Mouse (Mus musculus) small intestine, adult 2 months (tissue): ENCODE results near the gene Unc45a. TPM values are rescaled to one million over a fixed set of nuclear protein-coding genes. Genes with fewer than 3 reads are reported as not detected.

ENCODE experiments used
- H3K27ac ChIP-seq: fragments of 200-500 bp; 2 replicates; pipeline ENCODE4 v1.5.1; 2012; ENCODE audit warnings: low read depth, low read length, control low read depth, inconsistent platforms; ENCODE audit not compliant: insufficient read depth
- H3K27me3 ChIP-seq: fragments of 200-500 bp; 2 replicates; pipeline ENCODE4 v1.6.1; 2012; ENCODE audit warnings: mild to moderate bottlenecking, moderate library complexity, low read length, inconsistent platforms; ENCODE audit not compliant: control insufficient read depth, insufficient read depth
- H3K36me3 ChIP-seq: fragments of 200-500 bp; 2 replicates; pipeline ENCODE4 v1.6.1; 2012; ENCODE audit warnings: mild to moderate bottlenecking, low read length, control low read depth, inconsistent platforms; ENCODE audit not compliant: control insufficient read depth, insufficient read depth
- H3K4me1 ChIP-seq: fragments of 200-500 bp; 2 replicates; pipeline ENCODE4 v1.6.1; 2012; ENCODE audit warnings: low read length, inconsistent platforms, mixed read lengths; ENCODE audit not compliant: control insufficient read depth, insufficient read depth, insufficient read length
- H3K4me3 ChIP-seq: fragments of 200-500 bp; 2 replicates; pipeline ENCODE4 v1.5.1; 2012; ENCODE audit warnings: low read depth, mild to moderate bottlenecking, control low read depth, inconsistent platforms, low read length, moderate library complexity
- CTCF ChIP-seq: fragments of 200-500 bp; IDR thresholded peaks from 2 replicates; pipeline ENCODE4 v1.5.1; 2012; ENCODE audit warnings: low read depth, mild to moderate bottlenecking, control low read depth, inconsistent platforms, low read length, moderate library complexity, mixed read lengths; ENCODE audit not compliant: insufficient replicate concordance, insufficient read length; ENCODE audit errors: extremely low read depth
- POLR2A ChIP-seq: fragments of 200-500 bp; IDR thresholded peaks from 2 replicates; pipeline ENCODE4 v1.6.1; 2012; ENCODE audit warnings: low read depth, mild to moderate bottlenecking, control low read depth, inconsistent platforms, low read length, moderate library complexity
- WGBS: fragments of 180-500 bp; shearing (Covaris S2); methylation state at CpG from one replicate; pipeline ENCODE4 v1.1.7; 2018; 5-methylcytosine and 5-hydroxymethylcytosine counted together
- polyA plus RNA-seq: library from polyadenylated mRNA; depleted of rRNA; stranded (reverse); fragments of >200 nt; gene quantifications from 2 replicates; pipeline ENCODE4 v1.2.3, GENCODE M21; 2012

Gene Unc45a
- polyA plus RNA-seq, 1 experiment = 66.6 TPM

- H3K27me3 ChIP-seq = no peaks in the 10 kb centered on the region
- H3K36me3 ChIP-seq = peaks cover 11% of the 10 kb centered on the region
- H3K27ac ChIP-seq = no peak overlapping the region
- TF ChIP-seq CTCF (no peak), POLR2A (no peak)
- peaks cover 3% of the 10 kb centered on the region; the same call in 1 of the 2 replicates for H3K4me1 ChIP-seq
- 85% methylated on average over 9 of the region's 9 CpGs for WGBS
- H3K4me3 ChIP-seq = no peak overlapping the region
These were observed 27.2 kb upstream of the Unc45a start for GRCm38 (mm10) chr7:80368009-80368408.

GRCm38 (mm10) chr7:80367232-80367631 lies 26.4 kb upstream of the Unc45a start:
- Histone ChIP-seq H3K27ac (no peak overlapping the region), H3K4me3 (no peak overlapping the region), H3K36me3 (peaks cover 11% of the 10 kb centered on the region), H3K4me1 (peaks cover 3% of the 10 kb centered on the region; the same call in 1 of the 2 replicates), H3K27me3 (no peaks in the 10 kb centered on the region)
- no peak for TF ChIP-seq POLR2A
- TF ChIP-seq CTCF = no peak
- WGBS = 95% methylated on average over 7 of the region's 7 CpGs

- 84% methylated on average over 2 of the region's 2 CpGs for WGBS
- Histone ChIP-seq H3K36me3 (peaks cover 12% of the 10 kb centered on the region), H3K4me3 (no peak overlapping the region)
These were observed 25.0 kb upstream of the Unc45a start for GRCm38 (mm10) chr7:80365759-80366158.

GRCm38 (mm10) chr7:80360435-80360834 lies 19.6 kb upstream of the Unc45a start:
- TF ChIP-seq POLR2A = no peak
- TF ChIP-seq CTCF = no peak
- H3K27ac ChIP-seq = no peak overlapping the region
- H3K4me1 ChIP-seq = no peaks in the 10 kb centered on the region
- WGBS = 34% methylated on average over 3 of the region's 3 CpGs
- peaks cover 14% of the 10 kb centered on the region for H3K36me3 ChIP-seq
- H3K4me3 ChIP-seq = no peak overlapping the region
- no peaks in the 10 kb centered on the region for H3K27me3 ChIP-seq

More at GRCm38 (mm10) chr7:80365759-80366158, 25.0 kb upstream of the Unc45a start:
- H3K4me1 ChIP-seq = peaks cover 3% of the 10 kb centered on the region; the same call in 1 of the 2 replicates
- no peak overlapping the region for H3K27ac ChIP-seq
- no peak for TF ChIP-seq POLR2A
- no peaks in the 10 kb centered on the region for H3K27me3 ChIP-seq

- WGBS = 69% methylated on average over 4 of the region's 4 CpGs
- H3K36me3 ChIP-seq = peaks cover 8% of the 10 kb centered on the region; the same call in 1 of the 2 replicates
These were observed 17.2 kb upstream of the Unc45a start for GRCm38 (mm10) chr7:80358039-80358438.

DNA sequence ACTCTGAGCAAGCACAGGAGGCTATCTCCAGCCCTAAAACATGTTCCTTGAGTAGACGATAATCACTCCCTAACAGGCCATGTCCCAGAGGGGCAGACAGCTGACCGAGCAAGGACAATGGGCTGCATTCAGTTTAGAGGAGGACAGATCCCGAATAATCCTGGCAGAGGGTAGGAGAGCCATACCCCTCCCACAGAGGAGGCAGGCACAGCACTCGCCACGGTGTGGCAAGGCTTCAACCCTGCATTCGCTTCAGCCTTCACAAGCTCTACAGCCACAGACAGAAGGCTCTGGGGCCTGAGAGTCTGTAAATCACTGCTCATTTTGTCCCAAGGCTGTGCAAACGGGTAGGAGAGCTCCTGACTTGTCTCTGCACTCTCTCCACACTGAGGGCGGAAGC lies 16.4 kb upstream of the Unc45a start:
- no peaks in the 10 kb centered on the region for H3K27me3 ChIP-seq

More at GRCm38 (mm10) chr7:80358039-80358438, 17.2 kb upstream of the Unc45a start:
- Histone ChIP-seq H3K4me3 (no peak overlapping the region), H3K27me3 (no peaks in the 10 kb centered on the region), H3K4me1 (no peaks in the 10 kb centered on the region), H3K27ac (no peak overlapping the region)
- TF ChIP-seq POLR2A (no peak), CTCF (no peak)

DNA sequence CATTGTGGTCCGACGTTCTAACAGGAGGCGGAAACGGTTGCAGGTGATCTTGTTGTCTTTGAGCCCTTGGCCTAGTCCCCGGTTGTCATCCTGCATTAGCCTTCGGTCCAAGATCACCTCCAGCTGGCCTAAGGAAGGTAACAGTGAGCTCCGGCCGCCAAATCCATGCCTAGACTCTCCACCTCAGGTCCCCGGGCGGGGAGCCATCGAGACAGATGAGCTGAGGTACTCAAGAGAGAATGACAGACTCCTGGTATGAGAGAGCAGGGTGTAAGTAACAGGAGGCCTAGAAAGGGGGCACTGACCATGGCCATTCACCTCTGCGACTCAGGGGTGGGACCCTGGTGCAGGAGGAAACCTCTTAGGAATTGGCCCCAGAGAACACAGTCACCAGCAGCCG lies 15.5 kb upstream of the Unc45a start:
- 86% methylated on average over 13 of the region's 13 CpGs for WGBS
- Histone ChIP-seq H3K4me1 (no peaks in the 10 kb centered on the region), H3K27ac (no peak overlapping the region), H3K27me3 (no peaks in the 10 kb centered on the region), H3K36me3 (peaks cover 8% of the 10 kb centered on the region; the same call in 1 of the 2 replicates), H3K4me3 (no peak overlapping the region)
- TF ChIP-seq CTCF (no peak), POLR2A (no peak)

More for the DNA sequence above, 16.4 kb upstream of the Unc45a start:
- H3K4me1 ChIP-seq = no peaks in the 10 kb centered on the region
- TF ChIP-seq CTCF (no peak), POLR2A (no peak)
- 85% methylated on average over 8 of the region's 8 CpGs for WGBS
- no peak overlapping the region for H3K27ac ChIP-seq
- H3K4me3 ChIP-seq = no peak overlapping the region
- H3K36me3 ChIP-seq = peaks cover 8% of the 10 kb centered on the region; the same call in 1 of the 2 replicates

DNA sequence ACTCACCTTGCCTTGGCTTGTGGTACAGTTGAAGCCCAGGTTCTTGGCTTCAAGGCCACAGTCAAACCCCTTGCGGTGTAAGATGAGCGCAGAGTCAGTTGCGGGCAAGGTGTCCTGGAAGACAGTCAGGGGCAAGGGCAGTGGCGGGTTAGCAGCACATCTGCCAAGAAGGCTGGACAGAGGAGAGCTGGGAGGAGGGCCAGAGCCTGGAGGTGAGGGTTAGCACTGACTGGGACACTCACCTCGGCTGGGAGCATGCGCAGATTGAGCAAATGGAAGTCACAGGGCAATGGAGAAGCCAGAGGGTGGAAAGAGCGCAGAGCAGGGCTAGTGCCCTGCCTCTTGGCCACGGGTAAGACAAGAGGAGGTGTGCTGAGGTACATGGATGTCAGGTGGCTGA lies 12.1 kb upstream of the Unc45a start:
- Histone ChIP-seq H3K27me3 (no peaks in the 10 kb centered on the region), H3K27ac (no peak overlapping the region), H3K36me3 (peaks cover 4% of the 10 kb centered on the region; the same call in 1 of the 2 replicates), H3K4me3 (no peak overlapping the region), H3K4me1 (no peaks in the 10 kb centered on the region)
- WGBS = 93% methylated on average over 8 of the region's 8 CpGs
- TF ChIP-seq POLR2A = no peak
- no peak for TF ChIP-seq CTCF
